Mouse (Mus musculus): ENCODE measurements at regions not wholly inside any gene's neighbourhood (a gene's known extent, or its start where the extent isn't known, plus 50 kb on each side); places are given as distances from the start of the nearest gene placed in this dataset.
A peak's percentile ranks its signal among the peaks of the same experiment; 100 is the strongest.

DNA sequence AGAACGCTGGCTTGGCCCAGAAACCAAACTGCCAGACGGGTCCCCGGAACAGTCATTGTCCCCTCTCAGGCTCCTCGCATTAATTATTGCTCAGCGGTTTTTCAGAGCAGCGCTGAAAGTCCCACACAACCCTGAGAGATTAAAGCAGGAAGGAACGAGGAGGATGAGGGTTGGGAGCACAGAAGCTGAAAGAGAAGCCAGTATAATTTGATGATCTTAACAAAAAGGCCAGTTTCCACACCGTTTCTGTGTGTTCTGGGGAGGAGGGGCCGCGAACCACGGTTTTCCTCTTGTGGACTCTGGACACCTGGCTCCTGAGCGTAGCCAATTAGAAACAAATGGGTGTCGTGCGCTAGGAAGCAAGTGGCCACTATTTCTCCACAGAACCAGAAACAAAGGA lies 60.3 kb upstream of the Zfp644 start:
- peak; percentile 54 for DNase-seq (ENCODE audit: low read depth)

GRCm38 (mm10) chr5:106756937-106757371 lies 59.9 kb upstream of the Zfp644 start:
- no peak for TF ChIP-seq POLR2A (IDR thresholded peaks at IDR 0.05; ENCODE audit: borderline replicate concordance, extremely low read depth, insufficient read depth, insufficient read length, poor library complexity, severe bottlenecking)
- TF ChIP-seq CTCF (IDR thresholded peaks at IDR 0.05; ENCODE audit: borderline replicate concordance, extremely low read depth, insufficient read depth, insufficient read length): no peak
- DNase-seq (ENCODE audit: low read depth): peak; percentile 87

More for the DNA sequence above, 60.3 kb upstream of the Zfp644 start:
- TF ChIP-seq POLR2A (IDR thresholded peaks at IDR 0.05; ENCODE audit: borderline replicate concordance, extremely low read depth, insufficient read depth, insufficient read length, poor library complexity, severe bottlenecking) (no peak), CTCF (IDR thresholded peaks at IDR 0.05; ENCODE audit: borderline replicate concordance, extremely low read depth, insufficient read depth, insufficient read length) (no peak)

DNA sequence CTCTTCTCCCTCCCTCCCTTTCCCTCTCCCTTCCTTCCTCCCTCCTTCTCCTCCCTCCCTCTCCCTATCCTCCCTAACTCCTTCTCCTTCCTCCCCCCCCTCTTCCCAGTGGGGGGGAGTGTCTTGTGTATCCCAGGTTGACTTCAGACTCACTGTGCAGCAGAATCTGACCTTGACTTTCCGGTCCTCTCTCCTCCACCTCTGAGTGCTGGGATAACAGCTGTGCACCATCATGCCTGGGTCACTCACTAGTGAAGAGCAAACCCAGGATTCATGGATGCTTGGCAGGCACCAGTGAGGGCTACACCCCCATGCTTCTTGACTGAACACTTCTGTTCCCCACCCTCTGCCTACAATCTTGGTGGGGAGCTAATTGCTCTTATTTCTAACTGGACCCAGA lies 56.2 kb upstream of the Zfp644 start:
- TF ChIP-seq POLR2A (IDR thresholded peaks at IDR 0.05; ENCODE audit: borderline replicate concordance, extremely low read depth, insufficient read depth, insufficient read length, poor library complexity, severe bottlenecking) (no peak), CTCF (IDR thresholded peaks at IDR 0.05; ENCODE audit: borderline replicate concordance, extremely low read depth, insufficient read depth, insufficient read length) (no peak)
- no peak for DNase-seq (ENCODE audit: low read depth)

DNA sequence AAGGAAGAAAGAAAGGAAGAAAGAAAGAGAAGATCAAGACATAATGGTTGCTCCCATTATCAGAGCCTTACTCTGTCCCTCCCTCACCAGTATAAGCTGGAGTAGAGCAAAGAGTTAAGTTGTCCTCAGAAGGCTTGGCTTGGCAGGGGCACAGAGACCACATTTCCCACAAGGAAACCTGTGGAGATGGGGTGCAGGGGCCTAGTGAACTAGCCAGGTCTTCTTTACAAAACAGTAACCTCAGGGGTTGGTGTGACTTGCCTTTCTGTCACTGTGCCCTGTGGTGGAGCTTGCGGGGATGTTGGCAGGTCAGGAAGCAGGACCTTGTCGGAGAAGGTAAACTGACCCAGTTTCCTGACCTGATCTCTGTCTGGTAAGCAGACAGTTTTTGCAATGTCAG lies 53.1 kb upstream of the Zfp644 start:
- TF ChIP-seq CTCF (IDR thresholded peaks at IDR 0.05; ENCODE audit: borderline replicate concordance, extremely low read depth, insufficient read depth, insufficient read length) (no peak), POLR2A (IDR thresholded peaks at IDR 0.05; ENCODE audit: borderline replicate concordance, extremely low read depth, insufficient read depth, insufficient read length, poor library complexity, severe bottlenecking) (no peak)
- no peak for DNase-seq (ENCODE audit: low read depth)

- peak; percentile 33 for DNase-seq (ENCODE audit: low read depth)
- TF ChIP-seq CTCF (IDR thresholded peaks at IDR 0.05; ENCODE audit: borderline replicate concordance, extremely low read depth, insufficient read depth, insufficient read length): no peak
- no peak for TF ChIP-seq POLR2A (IDR thresholded peaks at IDR 0.05; ENCODE audit: borderline replicate concordance, extremely low read depth, insufficient read depth, insufficient read length, poor library complexity, severe bottlenecking)
Observed at GRCm38 (mm10) chr5:106748527-106749138, 51.5 kb upstream of the Zfp644 start.

All from brain, embryonic 14.5 days (tissue).